Mouse (Mus musculus) ovary, adult 18-20 months (tissue): ENCODE data around the gene Lamtor2.

Experiments used
- DNase-seq: peaks from one replicate; pipeline ENCODE4 v3.0.0; 2022; ENCODE audit warnings: low spot score, mixed read lengths

Lamtor2 gene

DNA sequence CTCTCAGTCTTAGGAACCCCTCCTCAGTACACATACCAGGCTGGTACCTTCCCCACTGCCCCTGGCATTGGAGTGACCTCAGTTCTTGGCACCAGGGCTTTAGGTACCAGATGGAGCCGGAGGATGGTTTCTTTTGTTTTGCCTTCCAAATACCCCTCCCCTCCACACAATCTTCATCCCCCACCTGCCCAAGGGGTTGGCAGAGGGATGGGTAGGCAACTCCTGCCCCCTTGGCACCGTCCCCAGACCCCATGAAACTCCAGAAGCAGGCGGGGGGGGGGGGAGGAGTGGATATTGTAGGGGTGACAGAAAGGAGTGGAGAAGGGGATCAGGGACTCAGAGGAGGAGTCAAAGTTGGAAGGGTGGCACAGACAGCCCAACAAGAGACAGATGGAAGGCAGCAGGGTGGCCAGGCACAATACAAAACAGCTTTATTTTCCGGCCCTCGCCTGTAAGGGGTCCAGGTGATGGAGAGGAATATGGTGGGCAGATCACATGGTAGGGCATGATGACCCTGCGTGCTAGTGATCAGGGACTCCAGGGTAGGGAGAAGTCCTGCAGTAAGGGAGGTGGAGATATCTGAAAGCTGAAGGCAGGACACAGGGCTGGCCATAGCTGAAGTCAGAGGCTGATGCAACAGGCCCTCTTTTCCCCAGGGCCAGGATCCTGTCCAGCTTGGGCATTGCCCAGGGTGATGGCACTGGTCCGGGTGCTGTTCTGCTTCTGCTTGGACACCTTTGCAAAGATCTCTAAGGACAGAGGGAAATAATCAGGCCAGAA lies 11.1 kb downstream of the Lamtor2 start:
- DNase-seq: no peak

DNA sequence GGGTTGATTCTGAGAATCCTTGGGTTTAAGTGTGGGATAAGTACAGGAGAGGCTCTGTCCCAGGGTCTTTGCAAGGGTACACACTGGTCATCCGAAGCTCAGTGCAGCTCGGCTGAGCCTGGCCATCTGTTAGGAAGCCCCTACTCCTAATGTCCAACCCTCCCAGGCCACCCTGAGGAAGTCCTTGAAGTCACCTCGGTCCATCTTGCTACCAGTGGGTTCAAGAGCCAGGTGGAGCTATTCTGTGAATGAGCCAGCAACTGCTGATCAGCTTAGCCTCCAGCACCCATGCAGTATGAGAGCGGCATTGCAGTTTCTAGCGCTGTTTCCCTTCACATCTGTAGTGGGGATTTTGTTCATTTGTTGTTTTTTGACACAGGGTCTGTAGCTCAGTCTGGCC lies 12.8 kb downstream of the Lamtor2 start:
- DNase-seq: no peak

DNA sequence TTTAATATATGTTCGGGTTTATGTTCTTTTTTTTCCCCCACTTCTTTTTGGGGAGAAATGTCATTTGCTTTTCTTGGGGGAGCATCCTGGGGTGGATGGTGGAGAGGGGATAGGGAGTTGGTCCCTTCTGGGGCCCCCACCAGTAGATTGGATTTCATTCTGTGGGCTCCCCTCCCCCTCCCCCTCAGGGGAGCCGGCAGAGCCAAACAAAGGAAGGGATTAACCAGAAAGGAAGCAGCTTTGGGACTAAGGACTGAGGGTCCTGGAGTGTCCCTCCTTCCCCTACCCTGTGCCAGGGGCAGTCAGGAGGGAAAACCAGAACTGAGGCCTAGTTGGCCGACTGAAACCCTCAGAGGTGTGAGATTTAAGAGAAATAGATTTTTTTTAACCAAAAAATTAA lies 13.5 kb downstream of the Lamtor2 start:
- no peak for DNase-seq

DNA sequence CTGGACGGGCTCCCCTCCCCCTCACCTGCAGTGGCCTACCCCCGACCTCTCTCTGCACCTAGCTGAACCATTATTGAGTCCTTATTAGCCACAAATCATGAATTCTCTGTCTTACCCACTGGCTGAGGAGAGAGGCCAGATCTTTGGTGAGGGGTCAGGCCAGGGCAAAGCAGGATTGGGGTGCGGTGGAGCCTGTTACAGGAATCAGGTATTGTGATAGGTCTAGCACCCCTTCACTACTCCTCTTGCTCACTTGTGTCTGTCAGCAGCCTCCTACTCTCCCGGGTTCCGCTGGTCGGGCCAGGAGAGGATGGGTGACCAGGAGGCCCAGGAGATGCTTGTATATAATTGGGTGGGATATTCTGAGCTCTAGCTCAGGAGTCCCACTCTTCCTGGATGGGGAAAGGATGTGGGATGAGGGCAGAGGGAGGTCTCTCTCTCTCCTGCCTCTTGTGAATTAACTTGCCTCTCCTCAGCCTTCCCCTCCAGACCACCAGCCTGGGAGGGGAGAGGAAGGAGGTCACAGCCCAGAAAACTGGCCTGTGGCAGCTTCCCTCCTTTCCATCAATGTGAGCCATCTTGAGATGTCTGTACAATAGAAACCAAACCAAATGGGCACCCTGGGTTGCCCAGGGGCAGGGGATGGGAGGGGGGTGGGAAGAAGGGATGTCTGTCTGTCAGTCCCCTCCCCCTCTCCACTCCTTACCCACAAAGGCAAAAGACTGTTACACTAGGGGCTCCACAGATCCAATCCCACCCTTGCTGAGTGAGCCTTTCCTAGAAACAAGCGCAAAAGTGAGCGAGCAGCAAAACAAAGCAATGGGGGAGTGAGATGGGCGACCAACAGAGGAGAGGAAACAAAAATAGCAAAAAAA lies 14.4 kb downstream of the Lamtor2 start:
- DNase-seq: no peak

- no peak for DNase-seq
Observed at GRCm38 (mm10) chr3:88537146-88537545, 15.7 kb downstream of the Lamtor2 start.

- peak; percentile 61 for DNase-seq
Observed at GRCm38 (mm10) chr3:88536103-88536930, 16.6 kb downstream of the Lamtor2 start.

GRCm38 (mm10) chr3:88535527-88535926 lies 17.3 kb downstream of the Lamtor2 start:
- no peak for DNase-seq

DNA sequence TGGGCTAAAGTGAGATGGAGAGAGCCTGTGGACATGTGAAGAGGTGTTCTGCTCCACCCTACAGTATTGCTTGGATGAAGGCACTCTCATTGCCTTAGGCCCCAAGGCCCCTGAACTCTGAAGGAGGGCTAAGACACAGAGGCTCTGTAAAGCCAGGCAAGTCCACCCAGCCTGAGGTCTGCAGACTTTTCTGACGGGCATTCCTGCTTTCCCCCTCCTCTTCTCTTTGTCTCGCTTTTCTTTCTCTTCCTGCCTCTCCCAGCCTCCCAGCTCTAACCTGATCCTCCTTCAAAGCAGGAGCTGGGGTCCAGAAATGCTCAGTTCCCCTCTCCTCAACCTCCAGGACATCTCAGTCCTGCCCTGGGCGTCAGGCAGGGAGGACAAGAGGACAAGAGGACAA lies 17.9 kb downstream of the Lamtor2 start:
- DNase-seq: no peak

GRCm38 (mm10) chr3:88533706-88534105 lies 19.2 kb downstream of the Lamtor2 start:
- no peak for DNase-seq

- DNase-seq: no peak
Observed at GRCm38 (mm10) chr3:88532689-88533511, 20.0 kb downstream of the Lamtor2 start.

GRCm38 (mm10) chr3:88532299-88532674 lies 20.6 kb downstream of the Lamtor2 start, which contains the start of gene Mex3a:
Mex3a (plus strand) TSS chr3:88532395.
- DNase-seq: no peak

DNA sequence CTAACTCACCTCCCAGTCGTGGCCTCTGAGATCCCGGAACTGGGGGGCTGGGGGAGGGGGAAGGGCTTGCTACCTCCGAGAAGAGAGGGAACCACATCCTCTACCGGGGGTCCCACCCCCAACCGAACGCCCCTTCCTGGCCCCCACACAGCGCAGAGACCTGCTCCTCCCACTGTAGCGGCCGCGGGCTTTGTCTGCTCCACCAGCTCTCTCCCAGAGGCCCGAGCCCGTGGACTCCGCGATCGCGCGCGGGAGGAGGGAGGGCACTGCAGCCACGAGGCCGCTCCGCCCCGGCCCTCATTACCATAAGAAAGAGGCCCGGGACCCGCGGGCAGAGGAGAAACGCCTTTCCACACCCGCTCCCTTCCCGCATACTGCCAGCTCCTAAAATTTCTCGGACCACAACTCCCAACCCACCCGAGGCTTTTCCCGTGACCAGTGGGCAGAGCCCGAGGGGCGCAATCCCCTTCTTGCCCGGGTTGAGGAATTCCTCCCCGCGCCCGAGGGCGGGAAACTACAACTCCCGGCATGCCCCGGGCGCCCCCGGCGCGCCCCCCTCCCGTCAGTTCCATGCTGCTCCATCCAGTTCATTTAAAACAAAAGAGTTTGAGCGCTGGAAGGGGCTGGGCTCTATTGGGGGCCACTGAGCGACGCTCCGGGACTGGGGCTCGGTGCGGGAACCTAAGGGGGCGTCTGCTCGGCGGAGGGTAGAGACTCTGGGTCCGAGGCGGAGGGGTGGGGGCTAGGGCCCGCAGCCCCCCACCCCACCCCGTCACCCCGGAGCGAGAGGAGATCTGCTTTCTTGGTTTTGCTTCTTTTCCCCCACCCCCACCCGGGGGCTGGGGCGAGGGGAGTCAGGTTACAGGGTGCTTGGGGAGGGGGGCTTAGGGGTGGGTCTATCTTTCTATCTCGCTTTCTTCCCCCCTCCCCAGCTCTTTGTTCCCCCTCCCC lies 21.3 kb downstream of the Lamtor2 start:
- DNase-seq: peak; percentile 82

GRCm38 (mm10) chr3:88530082-88530864 lies 22.6 kb downstream of the Lamtor2 start:
- DNase-seq: no peak

- DNase-seq: no peak
Observed at GRCm38 (mm10) chr3:88529204-88530000, 23.5 kb downstream of the Lamtor2 start.

DNA sequence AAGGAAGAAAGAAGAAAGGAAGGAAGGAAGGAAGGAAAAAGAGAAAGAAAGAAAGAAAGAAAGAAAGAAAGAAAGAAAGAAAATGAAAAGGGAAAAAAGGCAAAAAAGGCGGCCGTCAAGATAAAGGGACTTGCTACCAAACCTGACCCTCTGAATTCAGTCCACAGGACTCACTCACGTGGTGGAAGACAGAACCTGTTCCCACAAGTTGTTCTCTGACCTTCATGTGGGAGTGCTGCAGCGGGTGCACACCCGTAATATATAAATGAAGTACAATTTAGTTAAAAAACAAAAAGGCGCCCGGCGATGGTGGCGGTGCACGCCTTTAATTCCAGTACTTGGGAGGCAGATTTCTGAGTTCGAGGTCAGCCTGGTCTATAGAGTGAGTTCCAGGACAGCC lies 24.2 kb downstream of the Lamtor2 start:
- DNase-seq: no peak

GRCm38 (mm10) chr3:88527565-88527964 lies 25.3 kb downstream of the Lamtor2 start:
- DNase-seq: no peak

GRCm38 (mm10) chr3:88526157-88527131 lies 26.4 kb downstream of the Lamtor2 start:
- DNase-seq: peak; percentile 79
